Mouse (Mus musculus) MEL-GATA-1-ER (cell line): ENCODE data around the gene Smad3.
A peak's percentile ranks its signal among the peaks of the same experiment; 100 is the strongest.

Experiments used
- DNase-seq: peaks from one replicate; pipeline ENCODE4 v3.0.0-alpha.2; 2012; ENCODE audit warnings: low read depth; ENCODE audit errors: extremely low read depth

Smad3 gene

GRCm38 (mm10) chr9:63667373-63667724 lies 90.4 kb downstream of the Smad3 start:
- no peak for DNase-seq

GRCm38 (mm10) chr9:63666612-63667372 lies 91.0 kb downstream of the Smad3 start:
- no peak for DNase-seq

GRCm38 (mm10) chr9:63664792-63665646 lies 92.8 kb downstream of the Smad3 start:
- no peak for DNase-seq

- peak; percentile 85 for DNase-seq
These were observed 93.5 kb downstream of the Smad3 start for GRCm38 (mm10) chr9:63664300-63664745.

GRCm38 (mm10) chr9:63663222-63663621 lies 94.6 kb downstream of the Smad3 start:
- no peak for DNase-seq

GRCm38 (mm10) chr9:63662759-63663158 lies 95.0 kb downstream of the Smad3 start:
- DNase-seq: no peak

GRCm38 (mm10) chr9:63660691-63661090 lies 97.1 kb downstream of the Smad3 start:
- no peak for DNase-seq

GRCm38 (mm10) chr9:63660061-63660460 lies 97.7 kb downstream of the Smad3 start:
- no peak for DNase-seq

- DNase-seq: no peak
These were observed 98.8 kb downstream of the Smad3 start for GRCm38 (mm10) chr9:63658970-63659371.

- no peak for DNase-seq
These were observed 99.4 kb downstream of the Smad3 start for GRCm38 (mm10) chr9:63658436-63658835.

GRCm38 (mm10) chr9:63657167-63657566 lies 100.6 kb downstream of the Smad3 start:
- no peak for DNase-seq

GRCm38 (mm10) chr9:63655092-63655491 lies 102.7 kb downstream of the Smad3 start:
- no peak for DNase-seq

- DNase-seq: no peak
These were observed 103.2 kb downstream of the Smad3 start for GRCm38 (mm10) chr9:63654575-63654974.

GRCm38 (mm10) chr9:63653666-63654065 lies 104.1 kb downstream of the Smad3 start:
- no peak for DNase-seq

- DNase-seq: no peak
These were observed 106.2 kb downstream of the Smad3 start for GRCm38 (mm10) chr9:63651594-63651993.

GRCm38 (mm10) chr9:63650905-63651304 lies 106.9 kb downstream of the Smad3 start:
- no peak for DNase-seq

- DNase-seq: no peak
These were observed 107.8 kb downstream of the Smad3 start for GRCm38 (mm10) chr9:63649841-63650545.

- DNase-seq: no peak
These were observed 109.3 kb downstream of the Smad3 start for GRCm38 (mm10) chr9:63648520-63648918.

GRCm38 (mm10) chr9:63647581-63648519 lies 109.9 kb downstream of the Smad3 start:
- DNase-seq: no peak

GRCm38 (mm10) chr9:63645084-63645483 lies 112.7 kb downstream of the Smad3 start:
- DNase-seq: no peak

GRCm38 (mm10) chr9:63644011-63644410 lies 113.8 kb downstream of the Smad3 start:
- DNase-seq: no peak
